Mouse (Mus musculus): ENCODE measurements around the gene Armcx4.

GRCm38 (mm10) chrX:134716863-134717262, 30.5 kb downstream of the Armcx4 start:
- TF ChIP-seq POLR2A (IDR thresholded peaks at IDR 0.05; ENCODE audit: borderline replicate concordance, extremely low read depth, low read depth, low read length) (no peak), CTCF (IDR thresholded peaks at IDR 0.05; ENCODE audit: insufficient read depth, low read length) (no peak)
